Mouse (Mus musculus) spleen, postnatal 14 days (tissue): Measurements from ENCODE around the gene Atp1b2.
A peak's percentile ranks its signal among the peaks of the same experiment; 100 is the strongest.
"Not testable (repeated sequence)": the region's sequence is repeated elsewhere in the genome, so short reads cannot be mapped to it uniquely, and the experiment has no call there.

Source experiments
- DNase-seq, 2 experiments: peaks; one replicate each; pipeline ENCODE4 v3.0.0; 2021 to 2022; ENCODE audit warnings: low spot score in 2 of 2

The Atp1b2 gene

DNA sequence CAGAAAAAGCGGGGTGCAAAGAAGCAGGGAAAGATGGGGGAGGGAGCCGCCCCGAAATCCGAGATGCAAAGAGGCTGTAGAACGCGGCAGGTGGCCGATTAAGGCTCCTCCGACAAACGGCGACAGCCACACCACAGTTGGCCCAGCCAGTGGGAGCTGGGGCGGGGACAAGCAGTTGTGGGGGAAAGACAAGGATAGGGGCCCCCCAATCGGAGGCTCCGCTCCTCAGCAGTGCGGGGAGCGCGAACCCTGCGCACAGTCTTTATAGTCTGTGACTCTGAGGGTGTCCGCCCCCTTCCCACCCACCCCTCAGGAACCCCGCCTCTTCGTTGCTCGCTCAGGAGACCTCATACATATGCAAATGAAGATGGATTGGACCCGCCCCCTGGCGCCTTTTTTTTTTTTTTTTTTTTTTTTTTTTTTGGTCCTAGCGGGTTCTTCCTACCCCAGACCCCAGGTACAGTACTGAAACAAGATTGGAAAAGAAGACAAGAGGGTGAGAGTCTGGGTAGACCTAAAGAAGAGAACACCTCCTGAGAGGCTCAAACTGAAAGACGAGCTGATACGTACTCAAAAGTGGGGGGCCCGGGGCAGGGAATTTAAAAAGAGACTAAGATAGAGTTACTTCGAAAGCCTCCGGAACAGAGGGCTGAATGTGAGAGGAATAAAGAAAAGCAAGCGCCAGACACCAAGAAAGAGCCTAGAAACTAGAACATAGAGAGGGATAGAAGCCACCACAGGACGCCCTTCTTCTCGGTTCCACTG lies at the start of gene Atp1b2:
Gene Atp1b2 (minus strand): TSS at position 217 of the 765 bp plus-strand sequence.
- DNase-seq, result peak; percentile 59 to 67

DNA sequence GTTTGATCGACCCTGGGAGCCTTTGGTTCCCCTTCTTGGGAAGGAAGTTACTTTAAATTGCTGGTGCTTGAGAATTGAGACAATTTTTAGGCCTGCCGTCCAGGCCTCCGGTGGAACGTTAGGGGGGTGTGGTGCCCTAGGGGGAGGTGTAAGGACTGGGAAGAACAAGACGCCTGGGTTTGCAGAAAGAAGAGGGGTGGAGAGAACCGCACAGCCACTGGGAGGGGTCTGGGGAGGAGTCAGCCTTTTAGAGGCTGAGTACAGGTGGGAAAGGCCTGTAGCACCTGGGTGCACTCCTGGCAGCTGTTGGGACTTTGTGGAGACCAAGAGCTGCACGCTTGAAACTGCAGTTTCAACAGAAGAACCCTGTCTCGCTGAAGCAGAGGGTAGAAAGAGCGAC lies 49.0 kb upstream of the Atp1b2 start:
- no peak for DNase-seq

DNA sequence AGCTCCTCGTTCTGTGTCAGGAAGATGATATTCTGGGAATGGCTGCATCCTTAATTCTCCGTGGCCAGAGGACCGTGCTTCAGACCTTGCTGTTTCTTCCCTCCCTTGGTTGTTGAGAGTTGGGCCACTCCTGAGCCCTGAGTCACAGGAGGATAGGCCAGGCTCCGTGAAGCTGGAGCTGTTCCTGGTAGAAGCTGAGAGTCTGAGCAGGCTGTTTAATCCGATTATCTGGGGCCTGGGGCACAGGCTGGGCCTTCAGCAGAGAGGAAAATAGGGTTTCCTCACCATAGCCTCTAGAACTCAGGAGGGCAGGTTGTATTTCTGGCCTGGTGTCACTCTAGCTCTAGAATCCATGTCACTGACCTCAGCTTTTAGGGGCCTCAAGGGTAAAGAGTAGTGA lies 47.7 kb upstream of the Atp1b2 start:
- DNase-seq, result no peak

DNA sequence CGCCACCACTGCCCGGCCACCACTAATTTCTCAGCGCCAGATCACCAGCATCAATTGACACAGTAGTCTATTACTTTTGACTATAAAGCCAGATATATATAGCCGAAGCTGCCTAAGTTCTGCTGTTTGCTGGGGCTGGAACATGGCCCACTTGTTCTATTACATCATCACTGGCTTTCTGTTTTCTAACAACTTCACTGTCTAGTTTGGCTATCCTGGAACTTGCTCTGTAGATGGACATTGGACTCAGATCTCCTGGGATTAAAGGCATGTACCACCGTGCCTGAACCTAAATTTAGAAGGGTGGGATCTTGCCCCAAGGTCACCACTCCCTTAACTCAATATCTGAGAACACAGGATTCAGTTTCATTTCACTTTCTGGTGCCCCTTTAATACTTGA lies 40.1 kb upstream of the Atp1b2 start:
- DNase-seq, result no peak

DNA sequence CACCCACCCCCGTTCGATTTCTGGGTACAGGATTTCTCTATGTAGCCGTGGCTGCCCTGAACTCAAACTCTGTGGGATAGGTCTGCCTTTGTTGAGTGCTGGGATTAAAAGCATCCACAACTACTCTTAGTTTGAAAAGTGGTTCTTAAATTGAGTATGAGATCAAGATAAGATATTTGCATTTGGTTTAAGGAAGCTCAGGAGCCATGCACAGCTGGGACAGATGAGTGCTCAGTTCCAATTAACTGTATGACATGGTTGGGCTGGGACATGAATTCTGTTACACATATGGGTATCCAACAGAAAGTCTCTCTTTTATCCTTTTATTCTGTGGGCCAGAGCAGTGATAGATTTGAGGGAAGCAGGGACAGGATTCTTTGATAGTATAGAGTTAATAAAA lies 29.7 kb upstream of the Atp1b2 start:
- DNase-seq, result no peak

DNA sequence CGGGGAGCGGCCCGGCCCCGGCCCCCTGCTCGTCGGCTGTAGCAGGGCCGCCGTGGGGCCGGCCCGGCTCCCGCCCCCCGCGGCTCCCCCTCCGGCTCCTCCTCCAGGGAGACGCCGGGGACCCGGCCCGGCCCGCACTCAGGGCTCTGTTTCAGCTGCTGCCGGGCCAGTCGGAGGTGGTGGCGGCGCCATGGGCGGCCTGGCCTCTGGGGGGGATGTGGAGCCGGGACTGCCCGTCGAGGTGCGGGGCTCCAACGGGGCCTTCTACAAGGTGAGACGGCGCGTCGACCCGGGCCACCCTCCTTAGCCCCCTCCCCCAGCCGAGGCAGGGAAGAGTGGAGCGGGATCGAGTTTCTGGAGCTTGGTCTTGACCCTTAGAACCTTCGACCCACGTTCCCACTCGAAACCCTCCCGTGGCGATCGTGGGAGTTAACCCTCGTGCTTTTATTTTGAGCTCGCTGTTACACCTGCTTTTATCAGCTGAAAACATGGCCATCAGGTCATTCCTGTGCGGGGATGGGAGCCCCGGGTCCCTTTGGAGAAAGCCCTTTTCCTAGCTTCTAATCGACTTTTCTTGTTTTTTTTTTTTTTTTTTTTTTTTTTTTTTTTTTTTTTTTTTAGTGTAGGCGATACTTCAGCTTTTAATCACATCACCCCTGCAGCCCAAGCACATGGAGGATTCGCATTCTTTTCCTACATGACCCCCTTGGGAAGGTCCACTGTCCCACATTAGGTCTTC lies 27.6 kb upstream of the Atp1b2 start:
- peak in 1 of 2 experiments; percentile 60 for DNase-seq

DNA sequence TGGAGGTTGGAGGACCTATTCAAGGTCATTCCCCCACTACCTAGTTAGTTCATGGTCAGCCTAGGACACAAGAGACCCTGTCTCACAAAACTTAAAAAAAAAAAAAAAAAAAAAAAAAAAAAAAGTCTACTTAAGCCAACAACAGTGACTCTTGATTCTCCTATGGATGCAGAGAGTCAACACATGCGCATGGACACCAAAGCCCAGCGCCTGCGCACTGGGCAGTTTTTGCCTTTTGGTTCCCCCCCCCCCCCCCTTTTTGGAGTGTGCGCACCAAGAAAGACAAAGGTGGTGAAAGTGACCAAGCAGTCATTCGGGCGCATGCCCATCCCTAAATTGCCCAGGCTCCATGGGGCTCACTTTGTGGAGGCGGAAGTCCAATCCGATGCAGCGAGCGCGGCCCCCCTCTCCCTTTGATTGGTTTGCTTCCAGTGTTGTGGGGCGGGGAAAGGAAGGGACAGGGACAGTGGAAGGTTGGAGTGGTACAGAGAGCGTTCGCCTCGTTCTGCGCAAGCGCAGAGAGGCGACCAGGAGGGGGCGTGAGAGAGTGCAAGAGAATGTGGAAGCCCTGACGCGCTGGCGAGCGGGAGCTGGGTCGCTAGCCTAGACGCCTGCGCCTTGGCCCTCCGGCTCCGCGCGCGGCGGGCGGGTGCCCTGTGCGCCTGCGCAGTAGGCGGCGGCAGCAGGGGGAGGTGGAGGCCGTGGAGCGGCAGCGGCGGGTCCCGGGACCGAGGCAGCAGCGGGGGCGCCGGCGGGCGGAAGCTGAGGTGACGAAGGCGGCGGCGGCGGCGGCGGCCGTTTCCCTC lies 26.7 kb upstream of the Atp1b2 start, which contains the start of gene Fxr2:
Gene Fxr2 (plus strand): TSS at position 707 of the 806 bp plus-strand sequence.
- peak; percentile 100 for DNase-seq

DNA sequence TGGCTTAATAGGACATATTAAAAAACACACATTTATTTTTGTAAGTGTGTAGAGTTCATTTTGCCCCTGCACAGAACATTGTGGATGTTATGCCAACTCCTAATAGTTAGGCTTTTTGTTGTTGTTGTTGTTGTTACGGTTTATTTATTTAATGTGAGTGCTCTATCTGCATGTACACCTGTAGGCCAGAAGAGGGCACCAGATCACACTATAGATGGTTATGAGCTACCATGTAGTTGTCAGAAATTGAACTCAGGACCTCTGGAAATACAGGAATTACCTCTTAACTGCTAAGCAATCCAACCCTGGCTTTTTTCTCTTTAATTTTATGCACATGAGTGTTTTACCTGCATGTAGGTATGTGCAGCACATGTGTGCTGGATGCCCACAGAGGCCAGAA lies 24.1 kb upstream of the Atp1b2 start:
- DNase-seq, result no peak

DNA sequence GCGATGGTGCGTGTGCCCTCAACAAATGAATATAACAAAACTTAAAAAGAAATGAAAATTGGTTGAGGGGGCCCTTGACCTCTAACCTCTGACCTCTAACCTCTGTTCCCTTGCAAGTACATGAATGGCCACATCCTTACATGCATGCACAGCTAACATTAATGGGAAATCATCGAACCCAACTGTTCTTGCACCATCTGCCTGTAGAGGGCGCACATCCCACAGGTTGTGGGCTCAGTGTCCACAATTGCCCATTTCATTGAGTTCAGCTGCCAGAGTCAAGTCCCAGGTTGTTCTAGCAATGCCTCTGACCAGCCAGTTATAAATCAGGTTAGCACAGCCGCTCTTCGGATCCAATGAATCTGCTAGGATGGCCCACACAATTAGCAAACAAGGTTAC lies 22.5 kb upstream of the Atp1b2 start:
- peak; percentile 62 to 77 for DNase-seq

DNA sequence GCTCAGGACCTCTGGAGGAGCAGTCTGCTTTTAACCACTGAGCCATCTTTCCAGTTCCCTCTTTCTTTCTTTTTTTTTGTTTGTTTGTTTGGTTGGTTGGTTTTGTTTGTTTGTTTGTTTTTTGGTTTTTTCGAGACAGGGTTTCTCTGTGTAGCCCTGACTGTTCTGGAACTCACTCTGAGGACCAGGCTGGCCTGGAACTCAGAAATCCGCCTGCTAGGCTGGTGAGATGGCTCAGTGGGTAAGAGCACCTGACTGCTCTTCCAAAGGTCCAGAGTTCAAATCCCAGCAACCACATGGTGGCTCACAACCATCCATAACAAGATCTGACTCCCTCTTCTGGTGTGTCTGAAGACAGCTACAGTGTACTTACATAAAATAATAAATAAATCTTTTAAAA lies 18.6 kb upstream of the Atp1b2 start:
- DNase-seq, result not testable (repeated sequence)

DNA sequence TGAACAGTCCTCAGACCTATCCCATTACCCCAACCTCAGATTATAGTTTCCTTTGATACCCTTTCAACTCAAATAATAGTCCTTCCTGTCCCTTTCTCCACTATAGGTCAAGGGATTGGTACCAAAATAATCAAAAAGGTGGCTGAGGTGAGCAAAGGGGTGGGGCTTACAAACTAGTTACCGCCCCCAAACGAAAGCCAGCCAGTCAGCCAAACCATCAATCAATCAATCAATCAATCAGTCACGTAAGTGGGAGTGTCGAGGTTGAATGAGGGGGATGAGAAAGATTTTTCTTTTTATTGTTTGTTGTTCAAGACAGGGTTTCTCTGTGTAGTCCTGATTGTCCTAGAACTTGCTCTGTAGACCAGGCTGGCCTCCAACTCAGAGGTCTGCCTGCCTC lies 17.3 kb upstream of the Atp1b2 start:
- DNase-seq, result no peak

DNA sequence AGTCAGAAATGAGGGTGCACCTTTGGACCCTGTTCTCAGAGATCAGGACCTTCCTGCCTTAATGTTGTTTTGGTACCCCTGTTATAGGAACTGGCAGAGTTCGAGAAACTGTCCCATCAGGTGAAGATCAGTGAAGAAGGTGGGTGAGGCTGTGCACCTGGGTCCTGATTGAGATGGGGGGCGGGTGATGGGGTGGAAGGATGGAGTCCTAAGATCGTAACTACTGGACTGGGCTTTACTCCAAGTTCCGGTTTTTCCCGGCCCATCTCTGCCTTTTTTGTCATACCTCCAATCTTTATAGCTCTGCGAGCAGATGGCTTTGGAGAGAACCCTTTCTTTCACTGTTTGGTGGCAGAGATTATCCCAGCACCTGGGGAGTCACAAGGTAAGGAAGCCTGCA lies 16.7 kb upstream of the Atp1b2 start:
- DNase-seq, result no peak

DNA sequence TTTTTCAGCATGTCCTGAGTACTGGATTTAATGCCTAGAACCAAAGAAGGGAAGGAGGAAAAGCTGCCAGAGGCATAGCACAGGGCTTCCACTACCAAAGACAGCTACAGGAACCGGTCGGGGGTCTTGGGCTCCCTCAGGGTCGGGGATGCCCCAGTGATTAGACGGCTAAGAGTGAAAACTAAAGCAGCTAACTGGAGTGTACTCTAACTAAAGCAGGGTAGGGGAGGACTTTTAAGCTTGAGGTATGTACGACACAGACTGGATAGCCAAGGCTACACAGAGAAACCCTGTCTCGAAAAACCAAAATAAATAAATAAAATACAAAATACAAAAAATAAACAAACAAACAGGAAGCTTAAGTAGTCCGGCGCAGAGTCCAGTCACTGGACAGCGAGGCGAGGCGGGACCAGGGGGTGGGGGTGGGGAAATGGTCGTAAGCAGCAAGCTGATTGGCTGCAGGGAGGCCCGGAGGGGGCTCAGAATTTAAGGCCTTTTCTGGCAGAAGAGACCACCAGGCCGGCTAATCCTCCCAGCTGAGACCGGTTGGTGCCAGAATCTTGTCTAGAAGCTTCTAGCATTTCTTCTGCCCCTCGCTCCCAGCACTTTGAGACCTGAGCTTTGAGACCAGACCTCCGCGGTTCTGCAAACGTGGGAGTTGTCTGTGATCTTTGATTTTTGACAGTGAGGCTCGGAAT lies 16.0 kb upstream of the Atp1b2 start, which contains the start of gene Sat2:
Gene Sat2 (plus strand): TSS at position 454 of the 698 bp plus-strand sequence.
- no peak for DNase-seq

DNA sequence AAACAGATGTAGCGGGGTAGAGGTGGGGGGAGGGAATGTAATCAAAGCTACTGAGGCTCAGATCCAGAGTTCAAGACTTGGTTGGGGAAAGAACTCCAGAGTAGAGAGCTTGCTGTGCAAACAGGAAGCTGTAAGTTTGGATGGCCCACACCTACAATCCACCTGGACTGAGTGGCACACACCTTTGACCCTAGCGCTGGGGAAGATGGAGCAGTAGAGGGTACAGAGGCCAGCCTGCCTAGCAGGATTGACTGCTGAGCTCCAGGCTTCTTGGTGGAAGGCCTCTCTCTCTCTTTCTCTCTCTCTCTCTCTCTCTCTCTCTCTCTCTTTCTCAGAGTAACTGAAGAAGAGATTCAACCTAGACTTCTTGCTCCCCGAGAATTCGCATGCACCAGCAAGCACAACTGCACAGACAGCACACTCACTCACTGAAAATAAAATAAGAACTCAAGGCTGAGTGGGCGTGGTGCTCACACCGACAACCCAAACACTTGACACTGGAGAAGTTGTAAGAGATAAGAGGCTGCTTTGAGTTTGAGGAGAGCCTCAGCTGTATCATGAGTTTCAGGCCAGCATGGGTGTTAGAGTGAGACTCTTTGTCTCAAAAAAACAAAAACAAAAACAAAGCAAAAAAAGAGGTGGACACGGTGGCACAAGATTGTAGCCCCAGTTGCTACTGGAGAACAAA lies 14.8 kb upstream of the Atp1b2 start:
- no peak for DNase-seq

DNA sequence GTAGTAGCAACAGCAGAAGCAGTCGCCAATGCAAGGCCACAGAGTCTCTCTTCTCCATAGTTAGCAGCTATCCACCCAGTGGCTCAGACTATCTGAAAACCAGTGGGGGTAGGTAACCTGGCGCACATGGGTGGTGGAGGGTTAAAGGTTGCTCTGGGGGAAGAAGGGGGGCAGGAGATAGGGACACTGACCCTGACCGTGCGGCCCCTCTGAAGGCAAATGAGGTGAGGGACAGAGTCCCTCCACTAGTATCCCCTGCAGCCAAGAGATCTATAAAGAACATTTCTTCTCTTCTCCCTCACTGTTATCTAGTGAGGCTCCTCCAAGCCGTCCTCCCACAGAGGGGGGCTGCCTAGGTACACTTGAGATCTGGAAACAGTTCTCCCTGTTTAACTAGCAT lies 12.1 kb upstream of the Atp1b2 start, which contains the start of gene Shbg:
Gene Shbg (minus strand): TSS at position 101 of the 400 bp plus-strand sequence.
- no peak for DNase-seq

DNA sequence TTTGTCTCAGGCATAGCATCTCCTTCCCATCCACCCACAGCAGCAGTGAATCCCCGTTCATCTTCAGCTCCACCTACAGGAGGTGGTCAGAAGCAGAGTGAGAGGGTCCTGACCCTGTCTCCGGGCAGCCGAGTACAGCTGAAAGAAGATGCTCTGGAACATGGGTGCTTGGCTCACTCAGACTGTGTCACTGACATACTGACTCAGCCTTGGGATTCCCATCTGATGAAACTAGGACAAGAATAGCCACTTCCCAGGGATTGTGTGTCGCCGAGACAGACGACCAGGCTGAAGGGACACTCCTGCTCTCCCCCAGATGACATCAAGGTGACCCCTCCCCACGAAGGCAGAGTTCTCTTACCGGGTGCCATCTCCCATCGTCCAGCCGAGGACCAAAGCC lies 11.0 kb upstream of the Atp1b2 start:
- DNase-seq, result no peak

DNA sequence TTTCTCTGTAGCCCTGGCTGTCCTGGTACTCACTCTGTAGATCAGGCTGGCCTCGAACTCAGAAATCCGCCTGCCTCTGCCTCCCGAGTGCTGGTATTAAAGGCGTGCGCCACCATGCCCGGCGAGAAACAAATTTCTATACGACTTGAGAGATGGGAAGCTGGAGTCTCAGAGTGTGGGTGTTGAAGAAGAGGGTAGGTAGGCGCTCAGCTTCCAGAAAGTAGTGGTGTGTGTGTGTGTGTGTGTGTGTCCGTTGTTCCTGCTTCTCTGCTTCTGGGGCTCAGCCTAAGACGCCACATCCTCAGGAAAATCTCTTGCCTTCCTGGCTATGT lies 8.5 kb upstream of the Atp1b2 start:
- DNase-seq, result not testable (repeated sequence)

DNA sequence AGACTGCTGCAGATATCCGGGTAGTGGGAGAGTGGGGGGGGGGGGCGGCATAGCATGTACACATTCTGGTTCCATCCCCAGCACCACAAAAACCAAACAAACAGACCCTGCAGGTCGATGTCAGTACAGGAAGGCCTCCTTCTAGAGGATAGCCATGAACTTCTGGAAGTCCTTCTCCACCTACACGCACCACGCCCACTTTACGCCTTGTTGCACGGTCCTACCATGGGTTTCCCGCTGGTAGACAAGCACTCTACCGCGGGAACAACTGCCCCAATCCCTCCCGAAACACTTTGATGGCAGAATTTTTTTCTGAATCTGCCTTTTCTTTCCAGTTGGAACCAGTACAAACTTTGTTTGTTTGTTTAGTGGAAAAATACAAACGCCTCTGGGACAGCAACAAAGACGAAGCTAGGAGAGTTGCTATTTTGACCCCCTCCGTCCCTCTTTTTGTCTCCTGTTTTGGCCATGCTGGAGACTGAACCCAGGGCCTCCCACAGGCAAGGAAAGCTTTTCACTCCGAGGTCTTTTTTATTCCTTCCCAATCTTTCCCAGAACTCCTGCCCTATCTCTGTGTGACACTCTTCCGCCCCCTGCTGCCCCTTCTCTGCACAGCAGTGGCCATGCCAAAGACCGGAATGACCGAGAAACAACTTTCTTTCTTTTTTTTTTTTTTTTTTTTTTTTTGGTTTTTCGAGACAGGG lies 8.0 kb upstream of the Atp1b2 start:
- peak; percentile 64 to 77 for DNase-seq

DNA sequence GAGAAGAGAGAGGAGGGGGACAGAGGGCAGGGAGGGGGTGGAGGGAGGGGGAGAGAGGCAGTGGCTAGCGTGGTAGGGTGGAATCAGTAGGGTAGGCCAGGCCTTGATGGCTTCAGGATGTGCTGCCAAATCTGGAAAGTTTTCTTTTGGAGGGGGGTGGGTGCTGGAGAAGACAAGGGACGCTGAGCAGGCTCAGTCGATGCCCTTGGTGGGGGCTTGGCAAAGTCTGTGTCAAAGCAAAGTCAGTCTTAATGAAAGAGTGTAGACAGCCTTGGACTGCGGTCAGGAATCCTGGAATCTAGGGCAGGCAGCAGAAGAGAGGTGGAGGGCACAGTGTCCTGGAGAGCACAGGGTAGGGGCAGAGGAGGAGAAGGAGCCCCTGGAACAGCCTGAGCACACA lies 5.2 kb upstream of the Atp1b2 start:
- no peak for DNase-seq

DNA sequence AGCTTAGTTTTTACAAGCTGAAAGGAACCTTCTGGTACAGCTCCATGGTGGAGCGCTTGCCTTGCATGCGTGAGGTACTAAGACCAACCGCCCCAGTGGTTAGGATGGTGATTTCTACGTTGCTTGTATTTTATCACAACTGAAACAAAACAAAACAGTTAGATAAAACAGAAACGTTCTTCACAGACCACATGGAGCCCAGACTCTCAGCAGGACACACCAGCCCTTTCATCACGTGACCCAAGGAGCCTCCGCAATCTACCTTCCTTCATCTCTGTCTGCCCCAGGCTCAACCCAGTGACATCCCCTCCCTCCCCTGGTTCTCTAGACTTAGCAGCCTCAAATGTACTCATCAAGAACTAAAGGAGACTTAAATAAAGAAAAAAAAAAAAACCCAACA lies 3.7 kb upstream of the Atp1b2 start:
- no peak for DNase-seq
